Mouse (Mus musculus): ENCODE data around the gene Epb41l4b.

Epb41l4b gene

GRCm38 (mm10) chr4:57015032-57015431 lies 128.2 kb downstream of the Epb41l4b start:
- DNase-seq (ENCODE audit: low read depth, low spot score), result no peak

GRCm38 (mm10) chr4:57011454-57012046 lies 131.7 kb downstream of the Epb41l4b start:
- no peak for DNase-seq (ENCODE audit: low read depth, low spot score)

GRCm38 (mm10) chr4:57010919-57011318 lies 132.3 kb downstream of the Epb41l4b start:
- DNase-seq (ENCODE audit: low read depth, low spot score), result no peak

- DNase-seq (ENCODE audit: low read depth, low spot score), result no peak
Measured at GRCm38 (mm10) chr4:57010425-57010824, 132.8 kb downstream of the Epb41l4b start.

- DNase-seq (ENCODE audit: low read depth, low spot score), result no peak
Measured at GRCm38 (mm10) chr4:57007717-57008116, 135.5 kb downstream of the Epb41l4b start.

GRCm38 (mm10) chr4:57005011-57005410 lies 138.2 kb downstream of the Epb41l4b start:
- no peak for DNase-seq (ENCODE audit: low read depth, low spot score)

GRCm38 (mm10) chr4:57003886-57004285 lies 139.4 kb downstream of the Epb41l4b start:
- no peak for DNase-seq (ENCODE audit: low read depth, low spot score)

- DNase-seq (ENCODE audit: low read depth, low spot score), result no peak
Measured at GRCm38 (mm10) chr4:57002751-57003150, 140.5 kb downstream of the Epb41l4b start.

GRCm38 (mm10) chr4:57001437-57001836 lies 141.8 kb downstream of the Epb41l4b start:
- no peak for DNase-seq (ENCODE audit: low read depth, low spot score)

GRCm38 (mm10) chr4:56993331-56993730 lies 149.9 kb downstream of the Epb41l4b start:
- DNase-seq (ENCODE audit: low read depth, low spot score), result peak; percentile 45

- no peak for DNase-seq (ENCODE audit: low read depth, low spot score)
Measured at GRCm38 (mm10) chr4:56991951-56992350, 151.3 kb downstream of the Epb41l4b start.

GRCm38 (mm10) chr4:56990215-56990584 lies 153.0 kb downstream of the Epb41l4b start, which contains the start of gene Frrs1l:
TSS of gene Frrs1l (minus strand) at chr4:56990391.
- no peak for DNase-seq (ENCODE audit: low read depth, low spot score)

GRCm38 (mm10) chr4:56989431-56990214 lies 153.6 kb downstream of the Epb41l4b start:
- DNase-seq (ENCODE audit: low read depth, low spot score), result no peak

- no peak for DNase-seq (ENCODE audit: low read depth, low spot score)
Measured at GRCm38 (mm10) chr4:56965586-56966179, 177.6 kb downstream of the Epb41l4b start.

GRCm38 (mm10) chr4:56963687-56964086 lies 179.6 kb downstream of the Epb41l4b start:
- no peak for DNase-seq (ENCODE audit: low read depth, low spot score)

- DNase-seq (ENCODE audit: low read depth, low spot score), result no peak
Measured at GRCm38 (mm10) chr4:56961320-56961925, 181.8 kb downstream of the Epb41l4b start.

- no peak for DNase-seq (ENCODE audit: low read depth, low spot score)
Measured at GRCm38 (mm10) chr4:56957518-56957917, 185.7 kb downstream of the Epb41l4b start.

- DNase-seq (ENCODE audit: low read depth, low spot score), result no peak
Measured at GRCm38 (mm10) chr4:56953235-56953634, 190.0 kb downstream of the Epb41l4b start.

- DNase-seq (ENCODE audit: low read depth, low spot score), result no peak
Measured at GRCm38 (mm10) chr4:56951701-56952100, 191.5 kb downstream of the Epb41l4b start.

- DNase-seq (ENCODE audit: low read depth, low spot score), result no peak
Measured at GRCm38 (mm10) chr4:56949494-56949893, 193.7 kb downstream of the Epb41l4b start.

GRCm38 (mm10) chr4:56946641-56947640 lies 196.3 kb downstream of the Epb41l4b start, which contains the start of gene Tmem245:
TSS of gene Tmem245 (minus strand) at chr4:56947437.
- peak; percentile 96 for DNase-seq (ENCODE audit: low read depth, low spot score)

Data from A20 (cell line).